Mouse (Mus musculus) heart, adult 11 months (tissue): ENCODE data around the gene Foxo3.

Source experiments
- DNase-seq: peaks from one replicate; pipeline ENCODE4 v3.0.0; 2022

Gene Foxo3

DNA sequence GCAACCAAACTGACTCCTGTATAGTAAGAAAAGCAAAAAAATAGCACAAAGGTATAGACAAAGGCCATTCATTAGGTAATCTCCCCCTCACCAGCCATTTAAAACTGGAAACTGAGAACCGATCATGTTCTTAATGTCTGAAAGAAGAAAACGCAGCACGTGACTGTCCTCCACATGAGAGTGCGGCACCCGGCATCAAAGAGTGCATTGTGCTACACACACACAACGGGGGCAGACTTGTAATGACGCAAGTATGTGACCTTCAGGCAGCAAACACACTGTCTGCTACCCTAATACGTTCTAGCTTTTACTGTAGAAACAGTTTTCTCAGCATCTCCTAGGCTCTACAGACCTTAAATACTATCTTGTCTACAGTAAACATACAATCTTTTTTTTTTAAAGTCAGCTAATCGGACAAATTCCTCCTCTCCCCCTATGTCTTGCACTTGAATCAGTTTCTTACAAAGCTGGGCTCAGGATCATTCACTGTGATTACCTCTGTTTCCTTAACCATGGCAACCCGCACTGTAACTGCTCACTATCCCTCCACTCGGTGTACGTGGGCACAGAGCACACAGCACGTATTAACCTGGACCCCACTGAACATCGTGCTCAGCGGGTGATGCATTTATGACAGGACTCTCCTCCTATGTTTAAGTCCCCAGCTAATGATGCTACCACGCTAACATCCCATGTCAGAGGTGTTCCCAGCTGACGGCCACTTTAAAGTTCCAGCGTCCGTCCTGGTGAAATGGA lies 55.2 kb downstream of the Foxo3 start:
- no peak for DNase-seq

DNA sequence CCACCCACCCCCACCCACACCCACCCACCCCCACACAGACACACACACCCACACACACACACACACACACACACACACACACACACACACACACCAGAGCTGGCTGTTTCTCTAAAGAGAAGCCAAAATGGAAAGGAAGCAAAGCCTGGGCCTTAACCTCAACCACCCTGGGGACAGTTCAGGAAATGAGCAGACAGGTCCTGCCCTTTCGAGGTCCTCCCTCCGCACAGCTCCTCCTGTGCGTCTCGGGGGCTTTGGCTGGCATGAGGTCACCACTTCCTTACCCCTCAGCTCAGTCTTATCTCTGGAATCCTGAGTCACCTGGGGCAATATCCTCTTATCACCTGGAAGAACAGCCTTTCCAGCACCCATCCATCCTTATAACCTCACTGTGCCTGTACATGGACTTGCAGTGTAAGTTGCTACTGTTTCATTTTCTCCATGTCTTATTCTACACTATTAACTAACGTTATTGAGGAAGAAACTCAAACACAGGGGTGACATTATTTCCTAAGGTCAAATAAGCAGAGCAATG lies 56.1 kb downstream of the Foxo3 start:
- DNase-seq, result no peak

DNA sequence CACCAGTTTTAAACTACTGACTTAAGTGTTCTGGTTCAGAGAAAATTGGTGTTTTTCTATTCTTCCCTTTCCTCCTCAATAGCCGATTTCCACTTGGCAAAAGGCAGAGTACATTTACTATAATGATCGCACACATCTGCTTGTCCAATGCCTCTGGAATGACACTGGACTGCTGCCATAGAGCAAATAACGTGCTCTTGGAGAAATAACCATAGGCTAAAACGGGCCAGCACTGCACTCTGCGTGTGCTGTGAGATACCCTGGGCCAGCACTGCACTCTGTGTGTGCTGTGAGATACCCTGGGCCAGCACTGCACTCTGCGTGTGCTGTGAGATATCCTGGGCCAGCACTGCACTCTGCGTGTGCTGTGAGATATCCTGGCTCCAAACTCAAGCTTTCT lies 65.1 kb downstream of the Foxo3 start:
- DNase-seq, result no peak

DNA sequence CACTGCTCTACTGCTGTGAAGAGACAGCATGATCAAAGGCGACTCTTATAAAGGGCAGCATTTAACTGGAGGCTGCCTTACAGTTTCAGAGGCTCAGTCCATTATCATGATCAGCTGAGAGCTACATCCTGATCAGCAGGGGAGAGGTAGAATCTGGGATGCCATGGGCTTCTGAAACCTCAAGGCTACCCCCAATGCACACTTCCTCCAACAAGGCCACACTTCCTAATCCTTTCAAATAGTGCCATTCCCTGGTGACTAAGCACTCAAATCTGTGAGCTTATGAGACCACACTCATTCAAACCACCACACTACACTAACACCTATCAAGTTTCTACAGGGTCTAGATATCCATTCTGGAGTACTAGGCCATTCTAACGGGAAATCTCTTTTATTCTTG lies 65.9 kb downstream of the Foxo3 start:
- DNase-seq, result no peak

DNA sequence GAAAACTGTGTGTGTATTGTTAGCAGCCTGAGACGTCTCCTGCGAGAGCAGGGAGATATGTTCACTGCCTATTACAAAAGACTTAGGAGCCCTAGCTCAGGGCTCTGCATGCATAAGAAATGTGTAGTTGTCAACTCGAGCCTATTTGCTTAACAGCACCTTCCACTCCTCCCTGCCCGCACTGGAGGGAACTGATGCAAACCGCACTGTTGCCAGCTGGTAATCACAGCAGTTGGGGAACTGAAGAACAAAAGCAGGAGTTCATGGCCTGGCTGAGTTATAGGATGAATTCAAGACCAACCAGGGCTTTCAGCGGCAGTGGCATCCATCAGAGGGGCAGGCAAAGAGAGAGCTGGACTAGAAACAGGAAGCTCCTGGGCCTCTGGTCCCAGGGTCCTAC lies 66.7 kb downstream of the Foxo3 start:
- no peak for DNase-seq

DNA sequence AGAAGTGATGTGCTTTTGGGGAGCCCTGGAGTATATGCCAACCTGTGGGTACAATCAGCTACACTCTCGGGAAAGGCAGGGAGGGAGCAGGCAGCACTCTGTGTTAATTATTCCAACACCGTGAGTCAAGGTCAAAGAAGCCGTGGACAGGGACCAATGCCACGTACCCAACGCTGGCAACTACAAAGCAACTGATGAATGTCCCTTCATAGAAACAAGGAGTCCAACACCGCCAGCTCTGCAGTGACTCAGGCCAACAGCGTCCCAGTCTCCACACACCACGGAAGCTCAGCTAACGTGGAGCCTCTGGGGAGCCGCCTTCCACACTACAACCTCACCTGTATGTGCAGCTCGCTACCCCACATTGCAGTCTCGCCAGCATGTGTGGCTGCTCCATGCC lies 68.9 kb downstream of the Foxo3 start:
- DNase-seq, result no peak

DNA sequence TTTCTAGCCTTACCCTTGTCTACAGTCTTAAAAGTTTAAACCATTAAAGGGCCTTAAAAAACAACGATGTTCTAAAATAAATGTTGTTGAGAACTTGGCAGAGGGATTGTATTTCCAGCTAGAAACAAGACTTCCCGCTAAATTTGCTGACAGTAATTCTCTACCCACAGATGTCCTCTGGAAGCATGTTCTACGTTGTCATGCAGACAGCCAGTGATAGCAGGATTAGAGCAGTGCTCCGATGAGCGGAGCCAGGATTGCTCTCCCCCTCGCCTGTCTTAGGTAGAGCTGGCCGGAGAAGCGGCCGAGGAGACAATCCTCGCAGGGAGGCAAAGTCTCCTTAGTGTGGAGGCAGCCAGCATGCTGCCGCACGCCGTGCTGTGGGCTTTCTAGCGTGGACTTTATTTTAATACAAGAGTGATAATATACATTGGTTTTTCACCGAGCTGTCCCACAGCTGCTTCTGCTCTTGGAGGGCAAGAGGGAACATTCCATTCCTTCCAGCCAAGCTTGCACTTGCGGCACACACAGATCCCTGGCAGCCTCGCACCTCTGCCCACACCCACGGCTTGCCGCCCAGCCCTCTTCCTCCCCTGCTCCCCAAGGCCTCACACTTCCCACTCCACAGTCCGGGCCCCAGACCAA lies 71.7 kb downstream of the Foxo3 start:
- DNase-seq, result peak; percentile 97

DNA sequence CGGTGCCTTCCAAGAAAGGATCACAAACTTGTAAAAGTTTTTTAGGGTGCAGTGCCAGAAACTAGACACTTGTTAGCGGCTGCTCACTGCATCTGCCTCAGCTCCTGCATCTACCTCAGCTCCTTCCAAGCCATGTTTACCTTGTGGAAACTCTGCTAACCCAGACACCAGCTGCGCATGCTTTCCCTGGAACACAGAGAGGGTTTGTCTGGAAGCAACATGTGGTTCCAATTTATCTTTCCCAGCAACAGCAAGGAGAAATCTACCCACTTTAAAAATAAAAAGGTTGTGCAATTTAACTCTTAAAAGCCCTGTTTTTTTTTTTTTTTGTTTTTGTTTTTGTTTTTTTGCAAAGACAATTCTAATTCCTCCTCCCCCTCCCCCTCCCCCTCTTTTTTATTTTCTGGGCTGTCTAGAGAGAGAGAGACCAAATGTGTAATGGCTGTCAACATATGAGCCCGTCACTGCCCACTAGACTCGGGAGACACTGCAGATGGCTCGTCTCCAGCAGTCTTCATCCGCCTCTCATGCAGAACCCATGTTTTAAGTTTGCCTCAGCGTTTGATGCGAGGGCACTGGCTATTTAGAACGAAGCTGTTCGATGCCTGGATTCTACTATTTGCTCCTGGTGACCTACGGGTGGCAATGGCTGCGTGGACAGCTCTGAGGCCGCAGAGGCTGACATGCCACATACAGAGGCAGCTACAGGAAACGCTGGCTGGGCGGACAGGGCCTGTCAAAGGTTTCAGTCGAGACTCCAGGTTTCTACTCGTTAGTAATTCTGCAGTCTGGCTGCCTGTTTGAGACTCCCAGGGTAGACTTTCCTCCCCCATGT lies 73.0 kb downstream of the Foxo3 start:
- no peak for DNase-seq

DNA sequence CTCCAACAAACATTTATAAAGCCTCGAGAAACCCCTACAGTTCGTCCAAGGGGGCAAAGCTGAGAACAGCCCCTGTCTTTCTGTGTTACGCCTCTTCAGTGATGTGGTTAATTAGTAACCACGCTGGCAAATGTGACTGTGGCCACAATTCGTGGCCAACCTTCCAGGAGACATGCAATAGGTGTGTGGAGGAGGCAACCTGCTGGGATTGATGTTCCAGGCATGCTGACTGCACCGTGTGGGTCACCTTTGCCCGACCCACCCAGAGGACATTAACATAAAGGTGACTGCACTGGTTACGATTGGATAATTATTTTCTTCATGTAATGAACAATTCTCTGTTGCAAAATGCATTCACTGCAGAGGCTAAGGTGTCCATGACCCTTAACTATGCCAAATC lies 74.0 kb downstream of the Foxo3 start:
- DNase-seq, result no peak

DNA sequence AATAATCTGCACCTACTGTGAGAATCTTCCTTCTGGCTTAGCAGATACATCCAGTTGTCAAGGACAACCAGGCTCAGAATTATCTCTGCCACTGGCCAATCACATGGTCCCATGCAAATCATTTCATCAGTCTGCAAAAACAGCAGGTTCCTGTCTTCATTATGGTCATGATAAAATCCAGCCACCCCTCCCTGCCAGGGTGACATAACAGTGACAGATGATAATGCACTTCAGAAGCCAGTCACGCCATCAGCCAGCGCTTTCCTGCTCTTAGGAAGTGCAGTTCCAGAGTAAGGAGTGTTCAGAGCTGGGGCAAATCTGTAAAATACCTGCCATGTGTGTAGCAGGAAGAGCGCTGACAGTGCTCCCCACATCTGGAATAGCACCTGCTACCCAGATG lies 77.1 kb downstream of the Foxo3 start:
- DNase-seq, result peak; percentile 96

DNA sequence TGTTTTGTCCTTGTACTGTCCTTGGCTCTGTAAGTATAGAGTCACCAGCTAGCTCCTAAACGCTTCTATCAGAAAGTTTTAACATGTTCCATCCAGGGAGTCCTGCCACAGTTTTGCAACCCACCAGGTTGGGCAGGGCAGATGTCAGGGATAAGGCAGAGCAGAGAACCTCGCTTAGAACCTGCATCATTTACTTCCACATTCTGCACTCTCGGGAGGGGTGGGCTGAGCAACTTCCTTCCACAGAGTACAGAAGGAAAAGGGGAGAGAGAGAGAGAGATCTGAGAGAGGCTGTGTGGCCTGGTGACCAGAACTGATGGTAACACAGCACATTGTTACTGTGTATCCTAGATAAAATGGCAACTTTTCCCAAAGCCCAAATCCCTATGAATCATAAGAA lies 77.9 kb downstream of the Foxo3 start:
- no peak for DNase-seq

DNA sequence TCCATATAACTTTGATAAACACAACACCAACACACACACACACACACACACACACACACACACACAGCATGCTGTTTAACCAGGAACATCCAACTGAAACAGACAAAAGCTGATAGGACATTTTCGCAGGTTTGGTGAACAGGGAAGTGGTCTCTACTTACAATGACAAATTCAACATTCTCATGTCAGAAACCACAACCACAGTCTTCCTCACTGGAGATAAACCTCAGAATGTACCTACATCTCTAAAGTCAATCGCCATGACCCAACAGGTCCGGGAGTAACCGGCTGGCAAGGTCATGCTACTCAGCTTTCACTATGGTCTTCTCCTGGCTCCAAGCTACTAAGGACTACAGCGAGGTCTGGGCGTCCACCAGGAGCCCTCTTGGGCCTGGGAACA lies 81.8 kb downstream of the Foxo3 start:
- no peak for DNase-seq

DNA sequence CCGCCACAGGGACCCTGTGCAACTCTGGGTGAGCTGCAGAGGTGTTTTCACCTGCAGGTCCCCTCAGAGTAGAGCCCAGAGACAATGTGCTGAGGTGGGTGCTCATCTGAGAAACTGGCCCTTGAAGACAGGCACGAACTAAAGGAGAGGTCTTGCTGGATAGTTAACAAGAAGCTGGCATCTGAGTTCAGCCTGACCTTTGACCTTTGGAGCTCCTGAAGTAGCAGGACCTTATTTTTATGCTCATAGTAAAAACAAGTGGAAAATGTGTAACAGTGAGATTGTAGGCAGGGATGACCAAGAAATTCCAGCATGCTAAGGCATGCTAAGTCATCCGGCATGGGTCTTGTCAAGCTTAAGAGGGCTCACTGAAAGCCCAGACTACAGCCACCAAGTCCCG lies 82.6 kb downstream of the Foxo3 start:
- no peak for DNase-seq

DNA sequence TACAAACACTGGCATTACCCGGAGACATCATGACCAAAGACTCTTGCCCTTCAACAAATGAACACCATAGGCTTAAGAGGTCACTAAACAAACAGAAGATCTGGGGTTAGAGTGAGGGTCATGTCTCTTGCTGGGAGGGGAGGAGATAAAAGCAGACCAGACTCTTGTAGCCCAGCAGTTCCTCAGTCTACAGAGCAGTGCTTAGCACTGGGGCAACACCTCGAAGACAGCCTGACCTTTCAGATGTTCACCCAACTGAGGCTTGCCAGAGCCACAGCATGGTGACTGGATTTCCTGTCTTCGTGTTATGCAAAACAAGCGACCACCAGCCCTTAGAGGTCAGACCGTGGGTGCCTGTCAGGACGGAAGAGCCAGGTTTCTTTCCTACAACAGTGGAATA lies 83.6 kb downstream of the Foxo3 start:
- DNase-seq, result no peak

DNA sequence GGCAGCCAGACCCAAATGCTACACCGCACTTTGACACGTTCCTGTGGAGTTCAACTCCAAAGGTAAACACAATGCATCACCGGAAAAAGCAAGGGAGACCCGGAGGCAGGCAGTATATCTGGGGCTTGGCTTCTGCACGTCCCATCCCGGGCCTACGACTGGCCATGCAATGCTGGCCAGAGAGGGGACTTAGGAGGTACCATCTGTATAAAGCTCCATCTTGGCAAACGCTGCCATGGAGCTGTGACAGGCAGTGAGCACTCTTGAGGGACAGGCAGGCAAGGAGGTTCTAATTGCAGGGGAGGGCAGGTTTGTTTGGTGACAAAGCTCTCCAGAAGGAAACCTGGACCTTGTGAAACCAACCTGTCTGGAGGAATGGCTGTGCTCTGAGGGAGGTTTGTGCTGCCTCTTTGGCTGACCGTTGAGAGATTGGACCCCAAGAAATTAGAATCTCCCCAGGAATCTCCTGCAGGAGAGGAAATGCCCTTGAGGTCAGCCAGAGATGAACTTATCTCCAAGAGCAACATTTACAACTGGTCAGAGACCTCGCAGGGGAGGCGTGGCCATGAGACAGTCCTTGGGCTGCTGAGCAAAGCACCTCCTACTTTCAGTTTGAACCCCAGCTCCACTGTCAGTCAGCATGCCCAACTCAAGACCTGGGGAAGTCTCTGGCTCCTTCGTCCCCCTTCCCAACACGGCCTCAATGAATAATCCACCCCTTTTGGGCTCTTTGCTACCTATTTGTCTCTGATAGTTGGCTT lies 86.7 kb downstream of the Foxo3 start:
- no peak for DNase-seq

DNA sequence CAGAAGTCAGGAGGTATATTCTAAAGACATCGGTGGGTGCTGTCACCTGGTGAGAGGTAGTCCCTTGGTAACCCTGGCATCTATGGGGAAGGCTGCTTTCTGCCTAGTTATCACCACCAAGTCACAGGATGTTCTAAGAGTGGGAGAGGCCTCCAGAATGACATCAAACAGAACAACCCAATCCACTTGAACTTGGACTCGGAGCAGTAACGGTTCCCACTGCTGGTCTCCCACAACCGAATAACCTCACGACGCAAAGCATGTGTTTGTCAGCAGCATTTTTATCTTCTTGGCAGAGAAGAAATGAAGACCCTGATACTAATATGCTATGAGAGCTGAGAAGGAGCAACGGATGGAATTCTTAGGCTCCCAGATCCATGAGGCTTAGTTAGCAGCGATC lies 87.5 kb downstream of the Foxo3 start:
- DNase-seq, result peak; percentile 92

DNA sequence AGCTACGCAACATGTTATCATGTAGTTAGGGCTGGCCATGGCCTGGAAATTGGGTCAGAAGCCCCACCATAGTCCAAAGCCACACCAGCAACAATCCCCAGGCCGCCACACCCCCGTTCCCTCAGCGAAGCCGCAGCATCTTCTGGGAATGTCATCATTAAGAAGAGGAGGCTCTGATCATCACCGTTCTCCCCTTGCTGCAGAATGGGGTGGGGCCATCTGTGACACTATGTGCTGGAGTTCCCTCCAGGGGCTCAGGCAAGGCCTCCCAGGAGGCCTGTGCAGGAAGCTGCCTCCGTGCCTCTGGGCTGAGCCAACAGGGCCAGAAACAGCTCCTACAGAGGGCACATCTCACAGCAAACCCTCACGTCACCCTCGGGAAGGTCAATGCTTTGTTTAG lies 88.5 kb downstream of the Foxo3 start:
- peak; percentile 95 for DNase-seq

DNA sequence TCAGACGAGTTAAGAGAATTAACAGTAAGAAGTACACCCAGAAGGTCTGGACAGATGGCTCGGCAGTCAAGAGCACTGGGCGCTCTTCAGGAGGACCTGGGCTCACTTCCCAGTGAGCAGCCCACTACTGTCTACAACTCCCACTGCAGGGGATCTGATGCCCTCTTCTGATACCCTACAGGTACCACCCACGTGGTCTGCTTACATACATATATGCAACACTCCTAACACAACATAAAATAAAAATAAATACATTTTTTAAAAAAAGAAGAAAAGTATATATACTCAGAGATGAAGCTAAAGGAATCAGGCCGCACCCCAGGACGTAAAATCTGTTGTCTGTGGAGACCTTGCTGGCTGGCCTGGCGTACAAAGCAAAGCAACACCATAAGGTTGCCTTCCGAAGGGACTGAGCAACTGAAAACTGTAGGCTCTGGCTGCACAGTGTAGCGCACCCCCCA lies 89.6 kb downstream of the Foxo3 start:
- DNase-seq, result no peak

DNA sequence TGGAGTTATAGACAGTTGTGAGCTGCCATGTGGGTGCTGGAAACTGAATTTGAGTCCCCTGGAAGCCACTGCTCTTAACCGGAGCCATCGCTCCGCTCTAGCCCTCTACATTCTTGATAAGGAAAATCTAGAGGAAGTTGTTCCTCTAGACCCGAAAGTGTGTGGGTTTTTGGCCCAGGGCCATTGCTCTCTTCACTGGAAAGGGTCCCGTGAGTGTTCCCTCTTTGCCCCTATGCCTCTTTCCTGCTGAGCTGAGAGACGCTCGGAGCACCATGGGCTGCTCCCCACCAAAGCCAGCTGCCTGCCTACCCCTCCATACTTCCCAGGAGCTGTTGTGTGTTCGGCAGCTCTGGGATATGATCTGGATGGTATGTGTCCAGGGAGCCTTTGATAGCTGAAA lies 96.2 kb downstream of the Foxo3 start:
- DNase-seq, result peak; percentile 90

DNA sequence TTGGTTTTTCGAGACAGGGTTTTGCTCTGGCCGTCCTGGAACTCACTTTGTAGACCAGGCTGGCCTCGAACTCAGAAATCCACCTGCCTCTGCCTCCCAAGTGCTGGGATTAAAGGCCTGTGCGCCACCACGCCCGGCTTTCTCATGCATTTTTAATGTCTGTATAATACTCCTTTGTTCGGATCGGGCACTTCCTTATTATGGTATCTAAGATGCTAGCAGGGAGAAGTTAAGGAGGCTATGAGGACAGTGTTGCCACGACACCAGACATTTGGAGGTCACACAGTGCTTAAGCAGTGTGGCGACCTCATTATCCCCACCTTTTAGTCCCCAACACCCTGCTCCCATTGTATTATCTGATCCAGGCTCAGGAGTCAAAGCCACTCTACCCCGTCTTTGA lies 97.8 kb downstream of the Foxo3 start:
- DNase-seq, result peak; percentile 79

DNA sequence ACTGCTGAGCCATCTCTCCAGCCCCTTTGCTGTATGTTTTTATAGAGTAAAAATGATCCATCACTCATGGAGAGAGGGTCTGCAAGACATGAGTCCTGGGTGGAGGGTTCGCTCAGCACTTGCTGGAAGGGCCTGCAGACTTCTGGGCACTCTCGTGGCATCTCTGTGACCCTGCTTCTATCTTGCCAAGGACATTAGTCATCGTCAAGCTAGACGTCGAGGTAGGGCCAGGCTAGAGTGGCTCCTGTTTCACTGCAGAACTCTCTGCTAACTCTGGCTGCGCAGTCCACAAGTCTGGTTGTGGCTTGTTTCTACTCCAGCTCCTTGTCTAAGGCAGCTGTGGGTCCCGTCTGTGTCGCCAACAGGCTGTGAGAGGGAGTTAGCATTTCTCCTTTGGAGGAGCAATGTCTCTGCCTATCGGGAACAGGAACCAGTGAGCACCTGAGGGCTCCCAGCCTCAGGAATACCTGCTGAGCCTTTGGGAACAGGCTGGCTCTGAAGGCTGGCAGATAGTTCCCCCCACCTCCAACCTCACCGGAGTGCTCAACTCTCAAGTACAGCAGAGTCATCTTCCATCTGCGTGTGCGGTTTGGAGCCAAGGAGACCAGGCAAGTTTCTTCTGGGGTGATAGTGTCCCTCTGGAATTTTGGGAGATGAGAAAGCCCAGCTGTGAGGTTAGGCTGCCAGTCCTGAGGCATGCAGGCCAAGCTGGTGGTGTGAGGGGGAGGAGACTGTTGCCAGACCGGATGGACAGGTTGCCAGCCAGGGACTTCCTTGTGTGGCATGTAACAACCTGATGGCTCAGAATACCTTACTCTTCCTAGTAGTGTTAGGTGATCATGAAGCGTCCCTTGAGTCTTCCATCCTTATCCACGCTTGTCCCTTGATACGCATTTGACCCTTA lies 98.5 kb downstream of the Foxo3 start:
- peak; percentile 90 for DNase-seq

DNA sequence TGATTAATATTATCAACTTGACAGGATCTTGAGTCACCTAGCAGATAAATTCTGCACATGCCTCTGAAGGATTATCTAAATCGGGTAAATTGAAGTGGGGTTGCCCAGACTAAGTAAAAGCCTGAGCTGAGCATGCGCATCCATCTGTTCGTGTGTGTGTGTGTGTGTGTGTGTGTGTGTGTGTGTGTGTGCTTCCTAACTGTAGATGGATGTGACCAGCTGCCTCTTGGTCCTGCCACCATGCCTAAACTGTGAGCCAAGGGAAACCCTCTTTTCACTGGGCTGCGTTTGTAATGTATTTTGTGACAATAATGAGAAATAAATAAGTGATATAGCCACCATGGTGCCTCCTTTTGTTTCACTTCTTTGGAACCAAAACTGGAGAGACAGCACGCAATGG lies 102.3 kb downstream of the Foxo3 start:
- peak; percentile 80 for DNase-seq
